Mouse (Mus musculus) CH12.LX (cell line): Measurements from ENCODE around the gene Adamtsl1. TPM values are rescaled to one million over a fixed set of nuclear protein-coding genes. Genes with fewer than 3 reads are reported as not detected.

Experiments
- DNase-seq: peaks from one replicate; pipeline ENCODE4 v3.0.0-alpha.2; 2013; ENCODE audit errors: extremely low read depth
- H3K27ac ChIP-seq: 2 replicates; pipeline ENCODE4 v1.5.1; 2012; ENCODE audit warnings: low read depth, mild to moderate bottlenecking, control low read depth, moderate library complexity; ENCODE audit not compliant: insufficient read depth
- H3K27me3 ChIP-seq: replicated peaks from 2 replicates; pipeline ENCODE3; 2012; ENCODE audit warnings: inconsistent platforms
- H3K36me3 ChIP-seq, 2 experiments: replicated peaks in 1 of 2; 2 replicates each; pipeline versions ENCODE3 to v1.6.1; 2012; ENCODE audit warnings: inconsistent platforms in 1 of 2, low read length in 1 of 2, mild to moderate bottlenecking in 1 of 2, mixed read lengths in 1 of 2, moderate library complexity in 1 of 2; ENCODE audit not compliant: control insufficient read depth in 1 of 2, insufficient read depth in 1 of 2
- H3K4me1 ChIP-seq, 2 experiments: 2 replicates each; pipeline ENCODE4 v1.6.1; 2012; ENCODE audit warnings: inconsistent platforms in 1 of 2, moderate library complexity in 1 of 2; ENCODE audit not compliant: insufficient read depth in 2 of 2, control insufficient read depth in 1 of 2
- H3K4me2 ChIP-seq: 2 replicates; pipeline ENCODE4 v1.6.1; 2012; ENCODE audit warnings: low read depth, mild to moderate bottlenecking, control low read depth; ENCODE audit not compliant: poor library complexity, insufficient read depth, severe bottlenecking
- H3K4me3 ChIP-seq, 3 experiments: fragments of 150-350 bp in 1 of 3; sonication (generic) in 1 of 3; replicated peaks in 1 of 3; 2 replicates each; pipeline versions ENCODE3 to v1.5.1; 2011 to 2012; ENCODE audit warnings: low read depth in 2 of 3, low read length in 2 of 3, mild to moderate bottlenecking in 2 of 3, moderate library complexity in 2 of 3, control low read depth in 1 of 3, improper control_type of control experiment in 1 of 3, inconsistent platforms in 1 of 3, mixed read lengths in 1 of 3; ENCODE audit not compliant: poor library complexity in 1 of 3
- H3K79me2 ChIP-seq: replicated peaks from 2 replicates; pipeline ENCODE4 v1.6.1; 2012; ENCODE audit warnings: mild to moderate bottlenecking, moderate library complexity; ENCODE audit not compliant: control insufficient read depth, poor library complexity, insufficient read depth, severe bottlenecking; ENCODE audit errors: extremely low read depth
- H3K9ac ChIP-seq: 2 replicates; pipeline ENCODE4 v1.6.1; 2012; ENCODE audit warnings: low read depth, mild to moderate bottlenecking, control low read depth, moderate library complexity; ENCODE audit not compliant: insufficient read depth
- H3K9me3 ChIP-seq: replicated peaks from 2 replicates; pipeline ENCODE3; 2012; ENCODE audit warnings: low read length, inconsistent platforms, mixed read lengths
- ELF1 ChIP-seq: IDR thresholded peaks from 2 replicates; pipeline ENCODE4 v1.6.1; 2014; ENCODE audit warnings: low read depth, mild to moderate bottlenecking, inconsistent platforms, low read length, improper control_type of control experiment
- JUN ChIP-seq: IDR thresholded peaks from 2 replicates; pipeline ENCODE4 v1.6.1; 2011; ENCODE audit warnings: low read depth, mild to moderate bottlenecking, low read length, improper control_type of control experiment, moderate library complexity; ENCODE audit not compliant: insufficient read depth
- KAT2A ChIP-seq: IDR thresholded peaks from 2 replicates; pipeline ENCODE4 v1.6.1; 2012; ENCODE audit warnings: low read length, improper control_type of control experiment, inconsistent platforms; ENCODE audit not compliant: insufficient replicate concordance
- MAZ ChIP-seq: IDR thresholded peaks from 2 replicates; pipeline ENCODE4 v1.6.1; 2012; ENCODE audit warnings: low read depth, mild to moderate bottlenecking, inconsistent platforms, low read length, improper control_type of control experiment, moderate library complexity
- MEF2A ChIP-seq: IDR thresholded peaks from 2 replicates; pipeline ENCODE4 v1.6.1; 2014; ENCODE audit warnings: low read depth, mild to moderate bottlenecking, inconsistent platforms, low read length, improper control_type of control experiment, borderline replicate concordance
- MYC ChIP-seq: IDR thresholded peaks from 2 replicates; pipeline ENCODE4 v1.6.1; 2011; ENCODE audit warnings: low read depth, mild to moderate bottlenecking, improper control_type of control experiment, low read length
- USF1 ChIP-seq: IDR thresholded peaks from 2 replicates; pipeline ENCODE4 v1.6.1; 2014; ENCODE audit warnings: low read depth, mild to moderate bottlenecking, inconsistent platforms, low read length, improper control_type of control experiment
- dilution Hi-C: fragments of 300-500 bp; cut with MboI; formaldehyde crosslinking; loops from 2 replicates; pipeline ENCODE4 v1.14.3; 2020; ENCODE audit warnings: low sequenced_read_pairs; ENCODE audit not compliant: extremely low pct_unique_long_range_greater_than_20kb, extremely low pct_ligation_motif_present
- in situ Hi-C: fragments of 300-500 bp; cut with MboI; formaldehyde crosslinking; loops from 3 replicates; pipeline ENCODE4 v1.14.3; 2019; ENCODE audit warnings: low sequenced_read_pairs, low pct_ligation_motif_present, low pct_unique_long_range_greater_than_20kb, mixed read lengths
- polyA plus RNA-seq: library from polyadenylated mRNA; unstranded; fragments of >175 nt; gene quantifications from 2 replicates; pipeline ENCODE4 v1.2.1, GENCODE M21; 2012; ENCODE audit warnings: low read depth; ENCODE audit not compliant: insufficient read length
- total RNA-seq, 2 experiments: library from RNA; depleted of rRNA; stranded (reverse); fragments of 300-350 nt in 1 of 2; fragments of >200 nt in 1 of 2; gene quantifications; 2 replicates each; pipeline ENCODE4 v1.2.3; 2012 to 2014

Gene Adamtsl1
- total and polyA plus RNA-seq, 3 experiments = not detected

DNA sequence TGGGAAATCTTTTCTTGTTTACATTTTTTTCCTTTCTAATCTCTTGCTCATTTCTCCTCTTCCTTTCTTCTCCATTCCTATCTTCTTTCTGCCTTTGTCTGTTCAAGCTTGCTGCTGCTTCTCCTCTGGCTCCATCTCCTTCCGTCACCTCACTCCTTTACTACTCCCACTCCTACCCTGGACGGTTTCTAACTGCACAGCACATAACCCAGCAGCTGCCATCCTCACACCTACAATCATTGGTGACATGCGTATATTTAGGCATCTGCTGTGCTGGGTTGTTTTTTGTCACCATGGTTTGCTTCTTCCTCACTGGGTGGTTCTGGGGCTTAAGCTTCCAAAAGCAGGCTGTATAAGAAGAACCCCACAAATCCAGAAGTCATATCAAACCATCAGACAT, 936.5 kb downstream of the Adamtsl1 start:
- Histone ChIP-seq H3K9ac (no peak overlapping the region), H3K4me3 (no peak overlapping the region), H3K27me3 (no peaks in the 10 kb centered on the region), H3K79me2 (no peaks in the 10 kb centered on the region), H3K27ac (no peak overlapping the region), H3K4me1 (no peaks in the 10 kb centered on the region), H3K36me3 (no peaks in the 10 kb centered on the region), H3K9me3 (no peaks in the 10 kb centered on the region)
- no peak for DNase-seq
- dilution Hi-C loops (no loop called here), in situ Hi-C loops (no loop called here)
- no peak for TF ChIP-seq USF1
- TF ChIP-seq KAT2A = no peak
- TF ChIP-seq MAZ = no peak
- no peak for TF ChIP-seq MYC
- no peak for TF ChIP-seq ELF1
- TF ChIP-seq, all 38 proteins: peak for 0
- H3K4me2 ChIP-seq = no peak overlapping the region

GRCm38 (mm10) chr4:86464808-86465207, 950.8 kb downstream of the Adamtsl1 start:
- Histone ChIP-seq H3K27ac (no peak overlapping the region), H3K4me2 (no peak overlapping the region), H3K79me2 (no peaks in the 10 kb centered on the region), H3K9me3 (no peaks in the 10 kb centered on the region), H3K9ac (no peak overlapping the region), H3K27me3 (no peaks in the 10 kb centered on the region), H3K36me3 (no peaks in the 10 kb centered on the region), H3K4me3 (no peak overlapping the region), H3K4me1 (no peaks in the 10 kb centered on the region)
- no peak for DNase-seq
- dilution Hi-C loops (no loop called here), in situ Hi-C loops (no loop called here)
- no peak for TF ChIP-seq JUN
- TF ChIP-seq MEF2A = no peak
- TF ChIP-seq MAZ = no peak
